In genomic region chr9:70840861-70841341, GRCm38 (mm10) we compare ENCODE assay signal across 9 mouse cellular contexts.
DNase-seq lines count a peak whose midpoint lies in the region; ATAC-seq and TF ChIP-seq lines count a peak whose summit lies in the region.
"Had no signal": no experiment of that assay in that cellular context is flagged by ENCODE, and none has a peak within 500 bp of the region (broad histone marks: within the 10 kb centered on the region; RNA-seq: fewer than 3 reads in every experiment).

No protein-coding gene starts in this region.

- peak; percentile 7 for DNase-seq in CD4-positive, CD25-positive, alpha-beta regulatory T cell, adult 2 months (ENCODE audit: low read depth, low spot score)
- DNase-seq in right cerebral cortex, postnatal 10 days (ENCODE audit: low spot score in 2 of 2) = no peak
- DNase-seq in adrenal gland, adult 2 months = no peak
- DNase-seq in cerebellum, adult 9-10 months = no peak
- DNase-seq: adrenal gland, postnatal 10 days had no signal

- H3K9ac ChIP-seq in intestine, embryonic 15.5 days = no peak overlapping the region; the same call in 1 of the 2 replicates
- H3K9ac ChIP-seq in lung, embryonic 16.5 days (ENCODE audit: low read length) = 0 out of 2 replicates have a peak overlapping the region, but pooled peaks have one; percentile 21

- no peak for TF ChIP-seq CTCF in bone marrow, adult 2 months (IDR thresholded peaks at IDR 0.05; ENCODE audit: control insufficient read depth, insufficient read depth, low read length)

- H3K9me3 ChIP-seq in intestine, embryonic 15.5 days = no peaks in the 10 kb centered on the region
- H3K9me3 ChIP-seq in lung, embryonic 16.5 days (ENCODE audit: control insufficient read depth, low read length) = no peaks in the 10 kb centered on the region

- H3K4me2 ChIP-seq in intestine, embryonic 15.5 days (replicated peaks) = peak overlapping the region; percentile 9; the same call in 1 of the 2 replicates
- peak overlapping the region; percentile 9; the same call in 1 of the 2 replicates for H3K4me2 ChIP-seq in lung, embryonic 16.5 days (ENCODE audit: low read depth, low read length)

- no peaks in the 10 kb centered on the region for H3K27me3 ChIP-seq in intestine, embryonic 15.5 days (replicated peaks)
- no peaks in the 10 kb centered on the region for H3K27me3 ChIP-seq in lung, embryonic 16.5 days (ENCODE audit: control insufficient read depth, insufficient read depth, low read depth, low read length)

- H3K4me1 ChIP-seq in bone marrow, adult 2 months (ENCODE audit: control insufficient read depth, insufficient read depth, low read length) = peaks cover 20% of the 10 kb centered on the region
- H3K4me1 ChIP-seq in intestine, embryonic 15.5 days (replicated peaks) = peaks cover 15% of the 10 kb centered on the region
- H3K4me1 ChIP-seq in lung, embryonic 16.5 days (replicated peaks; ENCODE audit: control insufficient read depth, insufficient read depth, low read length) = peaks cover 26% of the 10 kb centered on the region

- H3K4me3 ChIP-seq in bone marrow, adult 2 months (replicated peaks; ENCODE audit: control insufficient read depth, low read depth, low read length) = no peak overlapping the region
- no peak overlapping the region for H3K4me3 ChIP-seq in intestine, embryonic 15.5 days (replicated peaks)
- no peak overlapping the region for H3K4me3 ChIP-seq in lung, embryonic 16.5 days (ENCODE audit: low read length)

- H3K27ac ChIP-seq in bone marrow, adult 2 months (ENCODE audit: control insufficient read depth, insufficient read depth, low read depth, low read length, poor library complexity) = peak overlapping the region; percentile 66
- H3K27ac ChIP-seq in intestine, embryonic 15.5 days = peak overlapping the region; percentile 82
- H3K27ac ChIP-seq in lung, embryonic 16.5 days (ENCODE audit: low read length) = peak overlapping the region; percentile 85

- 34% methylated on average over 6 of the region's 6 CpGs for WGBS in bone marrow, adult 2 months
- 13% methylated on average over 6 of the region's 6 CpGs for WGBS in intestine, embryonic 15.5 days
- 11% methylated on average over 6 of the region's 6 CpGs for WGBS in lung, embryonic 16.5 days

- no peaks in the 10 kb centered on the region for H3K36me3 ChIP-seq in intestine, embryonic 15.5 days
- no peaks in the 10 kb centered on the region for H3K36me3 ChIP-seq in lung, embryonic 16.5 days (ENCODE audit: control insufficient read depth, insufficient read depth, low read length)

- TF ChIP-seq POLR2A in bone marrow, adult 2 months (IDR thresholded peaks at IDR 0.05; ENCODE audit: borderline replicate concordance, control insufficient read depth, low read depth, low read length) = no peak

- no peak for ATAC-seq in CD4-positive, CD25-positive, alpha-beta regulatory T cell, adult 4 months
- ATAC-seq in intestine, embryonic 15.5 days = peak; percentile 82
- peak; percentile 68 for ATAC-seq in lung, embryonic 16.5 days (ENCODE audit: low read depth)
